Mouse (Mus musculus): ENCODE data around the gene Fam160b1. TPM values are rescaled to one million over a fixed set of nuclear protein-coding genes. Genes with fewer than 3 reads are reported as not detected.

The Fam160b1 gene
- total RNA-seq, 2 experiments from 2014 or later: 10.5 to 11.1 TPM

DNA sequence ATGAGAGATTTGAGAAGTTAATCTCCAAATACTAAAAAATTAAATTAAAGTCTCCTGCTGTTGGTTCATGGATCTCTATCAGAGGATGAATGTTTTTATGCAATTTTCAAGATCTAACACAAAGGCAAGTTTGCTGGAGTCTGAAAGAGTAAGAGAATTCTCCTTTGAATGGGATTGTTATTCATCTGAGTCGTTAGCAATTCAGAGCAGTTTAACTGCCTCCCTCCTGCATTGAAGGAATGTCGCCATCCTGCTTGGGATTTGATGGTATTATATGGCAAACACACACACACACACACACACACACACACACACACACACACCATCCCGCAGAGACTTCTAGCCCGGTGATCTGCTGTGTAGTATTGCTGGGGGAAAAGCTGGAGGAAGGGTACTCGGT, 6.1 kb downstream of the Fam160b1 start:
- no peak for DNase-seq

DNA sequence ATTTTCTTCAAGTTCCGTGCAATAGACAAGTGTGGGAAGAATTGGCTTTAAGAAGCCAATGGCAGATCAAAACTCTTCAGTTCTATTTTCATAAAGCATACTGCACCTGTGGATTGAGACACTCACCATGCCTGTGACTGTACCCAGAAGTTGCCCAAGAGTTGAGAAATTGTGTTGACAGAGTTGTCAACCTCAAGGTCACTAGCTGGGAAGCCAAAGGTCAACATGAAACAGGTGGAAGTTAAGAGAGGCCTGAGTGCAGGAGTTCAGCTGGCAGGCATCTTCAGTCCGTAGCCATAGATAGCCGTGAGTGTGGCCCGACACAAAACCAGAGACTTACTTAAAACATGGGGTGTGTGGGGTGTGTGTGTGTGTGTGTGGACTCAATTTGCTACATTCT, 6.7 kb downstream of the Fam160b1 start:
- DNase-seq: peak in 1 of 2 experiments; percentile 22

DNA sequence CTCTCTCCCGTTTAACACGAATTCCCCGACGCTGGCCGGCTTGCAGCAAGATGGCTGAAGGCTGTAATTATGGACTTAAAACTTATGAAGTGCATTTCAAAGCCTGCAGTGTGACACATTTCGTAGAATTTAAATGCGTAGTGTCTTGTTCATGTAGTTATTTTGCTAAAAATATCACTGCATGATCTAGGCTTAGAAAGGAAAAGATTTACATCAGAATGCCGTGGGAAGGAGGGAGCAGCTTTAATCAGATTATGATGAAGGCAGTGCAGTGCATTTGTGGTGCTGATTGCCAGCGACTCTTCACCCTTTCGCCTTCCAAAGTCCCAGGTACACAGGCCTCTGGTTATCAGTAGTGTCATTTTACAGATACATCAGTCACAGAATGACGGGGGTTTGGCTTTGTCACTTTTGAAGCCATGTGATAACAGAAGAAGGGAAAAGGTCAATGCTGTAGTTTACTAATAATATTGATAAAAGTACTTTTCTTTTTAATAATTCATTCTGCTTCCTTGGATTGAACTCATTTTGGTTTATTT, 7.4 kb downstream of the Fam160b1 start:
- DNase-seq: no peak

DNA sequence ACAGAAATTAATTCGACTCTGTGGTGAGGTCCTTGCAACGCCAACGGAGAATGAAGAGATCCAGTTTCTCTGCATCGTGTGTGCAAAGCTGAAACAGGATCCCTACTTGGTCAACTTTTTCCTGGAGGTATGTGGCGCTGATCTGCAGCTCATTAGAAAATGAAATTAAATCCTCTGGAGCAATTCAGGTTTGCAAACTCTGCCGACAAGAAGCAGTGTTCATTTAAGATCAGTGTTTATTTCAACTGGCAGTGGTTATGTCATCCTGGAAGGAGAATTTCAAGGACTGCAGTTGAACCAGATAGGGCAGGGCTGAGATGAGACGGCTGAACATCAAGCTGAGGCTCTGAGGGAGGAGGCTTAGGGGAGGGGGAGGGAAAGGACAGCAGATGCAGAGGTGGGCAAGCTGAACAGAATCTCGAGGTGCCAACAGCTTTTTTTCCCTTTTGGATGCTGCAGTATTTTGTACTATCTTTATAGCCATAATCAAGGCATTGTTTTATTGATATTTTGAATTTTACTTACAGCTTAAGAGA, 12.9 kb downstream of the Fam160b1 start:
- DNase-seq: no peak

DNA sequence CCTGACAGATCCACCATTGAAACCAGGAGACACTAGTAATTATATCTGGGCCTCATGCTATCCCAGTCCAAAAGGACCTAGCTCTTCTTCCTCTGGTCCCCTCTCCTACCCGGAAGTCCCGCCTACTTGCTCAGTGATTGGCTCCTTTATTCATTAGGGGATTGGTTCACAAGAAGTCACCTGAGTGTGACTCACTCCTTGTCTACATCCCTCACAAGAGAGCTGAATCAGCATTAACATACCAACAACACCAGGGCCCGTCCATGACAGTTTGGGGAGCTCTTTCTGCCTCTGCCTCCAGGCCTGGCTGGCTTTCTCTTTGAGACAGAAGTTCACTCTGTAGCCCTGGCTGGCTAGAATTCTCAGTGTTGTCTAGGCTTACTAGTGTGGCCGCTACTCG, 14.7 kb downstream of the Fam160b1 start:
- DNase-seq: no peak

DNA sequence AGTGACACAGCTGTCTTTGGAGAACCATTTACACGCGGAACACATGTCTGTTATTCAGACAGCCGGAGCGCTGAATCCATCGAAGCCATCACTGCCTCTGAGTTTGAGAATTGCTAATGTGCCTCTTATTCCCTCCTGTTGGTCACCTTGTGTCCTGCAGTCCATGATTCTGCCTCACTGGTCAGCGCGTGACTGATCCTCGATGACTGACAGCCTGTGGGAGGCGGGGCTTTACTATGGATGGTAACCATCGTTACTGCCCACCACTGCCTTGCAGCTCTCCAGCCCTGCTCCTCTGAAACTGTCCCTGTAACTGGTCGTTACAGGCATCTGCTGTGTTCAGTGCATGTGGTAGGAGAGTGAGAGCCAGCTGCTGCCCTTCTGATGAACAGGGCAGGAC, 15.3 kb downstream of the Fam160b1 start:
- no peak for DNase-seq

DNA sequence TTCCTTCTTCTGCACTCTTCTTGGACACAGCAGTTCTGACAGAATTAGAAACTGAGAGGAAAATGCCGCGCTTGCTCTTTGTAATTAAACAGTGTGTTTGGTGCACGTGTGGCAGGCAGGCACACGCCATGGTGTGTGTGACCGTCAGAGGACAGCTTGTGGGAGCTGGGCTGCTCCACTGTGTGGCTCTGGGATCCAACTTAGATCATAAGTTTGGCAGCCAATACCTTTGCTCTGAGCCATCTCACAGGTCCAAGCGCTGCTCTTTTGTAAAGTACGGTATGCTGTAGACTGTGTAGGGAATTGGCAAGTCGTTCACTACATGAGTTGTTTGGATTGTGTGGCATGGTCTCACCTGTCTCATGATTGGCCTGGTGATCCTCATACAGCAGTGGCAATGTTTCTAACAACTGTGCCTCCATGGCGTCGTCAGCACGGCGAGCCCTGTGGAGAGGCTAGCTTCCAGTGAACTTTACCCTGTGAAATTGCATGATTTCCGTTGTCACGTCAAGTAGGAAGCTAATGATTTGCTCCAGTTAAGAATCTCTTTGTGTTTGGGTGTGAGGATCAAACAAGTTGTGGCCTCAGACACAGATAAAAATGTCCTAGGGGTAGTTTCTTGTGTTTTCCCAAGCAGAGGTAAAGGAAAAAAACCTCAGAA, 16.7 kb downstream of the Fam160b1 start:
- DNase-seq: no peak

DNA sequence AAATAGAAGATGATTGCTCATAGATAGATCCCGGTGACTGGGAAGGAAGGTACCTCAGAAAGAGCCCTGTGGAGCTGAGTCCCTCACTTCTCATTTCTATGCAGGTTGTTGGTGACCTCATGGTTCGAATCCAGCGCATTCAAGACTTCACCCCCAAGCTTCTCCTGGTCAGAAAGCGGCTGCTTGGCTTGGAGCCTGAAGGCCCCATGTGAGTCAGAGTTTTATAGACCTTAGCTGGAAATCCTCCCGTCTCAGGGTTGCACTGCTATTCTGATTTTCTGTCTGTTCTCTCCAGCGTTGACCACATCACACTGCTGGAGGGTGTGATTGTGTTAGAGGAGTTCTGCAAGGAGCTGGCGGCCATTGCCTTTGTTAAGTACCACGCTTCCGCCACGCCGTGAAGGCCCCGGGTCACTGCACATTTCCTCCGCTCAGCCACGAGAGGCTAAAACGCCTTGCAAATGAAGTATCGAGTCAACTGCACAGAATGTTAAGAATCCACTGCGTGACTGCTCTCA, 25.8 kb downstream of the Fam160b1 start:
- no peak for DNase-seq

DNA sequence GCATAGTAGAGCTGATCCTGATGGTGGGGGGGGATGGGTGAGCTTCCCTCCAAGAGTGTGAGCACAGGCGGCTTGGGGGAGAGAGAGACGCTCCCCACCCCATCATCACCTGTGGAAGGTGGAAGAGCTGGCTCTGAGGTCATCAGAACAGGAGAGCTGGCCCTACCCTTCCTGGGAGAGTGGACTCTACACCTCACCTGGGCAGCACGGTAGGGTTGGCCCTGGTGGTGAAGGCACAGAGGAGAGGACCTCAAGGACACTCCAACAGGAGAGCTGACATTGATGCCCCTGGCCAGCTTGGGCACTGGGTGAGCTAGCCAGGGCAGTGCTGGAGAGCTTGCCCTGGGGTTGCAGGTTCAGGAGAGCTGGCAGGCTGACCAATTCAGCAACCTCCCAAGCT, 31.1 kb downstream of the Fam160b1 start:
- no peak for DNase-seq

DNA sequence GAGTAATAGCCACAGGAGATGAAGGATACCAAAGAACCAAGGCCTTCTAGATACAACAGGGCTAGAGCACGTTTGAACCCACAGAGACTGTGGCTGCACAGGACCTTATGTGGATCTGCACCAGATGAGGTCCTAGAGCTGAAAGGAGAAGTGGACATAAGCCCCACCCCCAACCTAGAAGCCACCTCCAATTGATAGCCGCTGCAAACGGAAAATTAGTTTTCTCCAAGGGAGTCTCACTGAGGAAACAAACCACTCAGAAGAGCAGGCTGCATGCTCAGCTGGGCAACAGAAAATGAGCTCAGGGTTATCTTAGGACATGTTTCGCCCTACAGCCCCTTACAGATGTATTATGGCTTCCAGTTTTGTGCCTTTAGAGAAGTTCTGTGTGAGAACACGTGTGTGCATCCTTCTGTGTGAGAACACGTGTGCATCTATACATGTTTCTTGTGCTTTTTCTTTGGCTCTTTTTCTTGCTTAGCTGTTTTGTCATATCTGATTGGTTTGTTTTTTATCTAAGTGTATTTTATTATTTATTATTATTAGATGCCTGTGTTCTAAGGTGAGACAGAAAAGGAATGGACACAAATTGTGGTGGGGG, 33.0 kb downstream of the Fam160b1 start:
- no peak for DNase-seq

DNA sequence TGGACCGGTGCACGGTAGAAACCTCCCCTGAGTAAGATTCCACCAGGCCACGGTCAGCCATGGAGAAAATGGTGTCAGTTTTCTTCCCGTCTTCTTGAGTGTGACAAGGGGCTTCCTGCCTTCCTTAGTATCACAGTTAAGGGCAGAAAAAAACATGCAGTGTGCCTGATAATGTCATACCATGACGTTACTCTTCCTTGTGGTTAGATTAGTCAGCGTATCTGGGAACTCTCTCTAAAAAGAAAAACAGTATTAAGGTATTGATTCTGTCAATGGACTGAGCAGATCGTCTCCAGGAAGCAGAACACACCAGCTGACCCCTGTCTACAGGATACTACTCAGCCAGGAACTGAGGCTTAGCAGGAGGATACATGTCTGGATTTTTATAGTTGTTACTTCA, 36.1 kb downstream of the Fam160b1 start:
- no peak for DNase-seq

DNA sequence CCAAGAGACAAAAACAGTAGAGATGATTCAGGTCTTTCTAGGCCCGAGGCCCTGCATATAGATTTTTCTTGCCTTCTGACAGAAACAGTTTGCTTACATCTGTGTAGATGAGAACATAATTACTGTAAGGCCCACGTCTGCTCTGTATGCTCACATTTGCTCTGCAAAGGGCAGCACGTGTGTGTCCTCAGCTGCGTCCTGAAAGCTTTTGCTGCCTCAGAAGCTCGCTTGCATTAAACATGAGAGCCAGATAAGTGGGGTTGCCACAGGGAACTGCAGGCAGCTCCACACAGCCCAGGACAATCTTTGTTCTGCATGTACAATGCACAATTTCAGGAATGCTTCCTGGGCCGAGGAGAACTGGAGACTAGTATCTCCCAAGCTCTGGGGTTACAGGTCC, 41.9 kb downstream of the Fam160b1 start:
- no peak for DNase-seq

DNA sequence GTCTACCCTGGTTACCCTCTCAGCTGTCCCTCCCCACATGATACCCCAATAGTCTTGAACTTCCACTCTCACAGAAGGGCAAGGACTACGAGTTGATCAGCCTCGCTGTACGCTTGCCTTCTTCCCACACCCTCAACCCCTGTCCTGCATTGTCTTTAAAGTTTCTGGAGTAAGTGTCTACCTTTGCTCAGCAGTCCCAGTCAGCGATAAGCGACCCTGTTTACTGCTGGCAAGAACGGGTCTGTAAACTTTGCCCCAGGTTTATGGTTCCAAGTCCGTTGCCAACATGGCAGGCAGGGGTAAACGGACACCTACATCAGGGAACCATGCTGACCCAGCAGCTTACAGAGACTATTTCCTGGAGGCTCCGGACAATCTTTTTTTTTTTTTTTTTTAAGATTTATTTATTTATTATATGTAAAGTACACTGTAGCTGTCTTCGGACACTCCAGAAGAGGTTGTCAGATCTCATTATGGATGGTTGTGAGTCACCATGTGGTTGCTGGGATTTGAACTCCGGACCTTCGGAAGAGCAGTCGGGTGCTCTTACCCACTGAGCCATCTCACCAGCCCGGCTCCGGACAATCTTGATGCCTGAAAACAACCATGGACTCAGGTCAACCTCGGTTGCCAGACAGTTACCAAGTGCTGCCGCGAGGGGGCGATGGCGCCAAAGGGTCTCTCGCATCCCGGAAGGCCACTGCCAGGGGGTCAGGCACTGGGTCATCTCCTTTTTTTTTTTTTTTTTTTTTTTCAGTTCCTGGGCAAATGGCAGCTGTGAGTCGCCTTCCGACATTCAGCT, 43.4 kb downstream of the Fam160b1 start:
- peak; percentile 83 to 91 for DNase-seq

DNA sequence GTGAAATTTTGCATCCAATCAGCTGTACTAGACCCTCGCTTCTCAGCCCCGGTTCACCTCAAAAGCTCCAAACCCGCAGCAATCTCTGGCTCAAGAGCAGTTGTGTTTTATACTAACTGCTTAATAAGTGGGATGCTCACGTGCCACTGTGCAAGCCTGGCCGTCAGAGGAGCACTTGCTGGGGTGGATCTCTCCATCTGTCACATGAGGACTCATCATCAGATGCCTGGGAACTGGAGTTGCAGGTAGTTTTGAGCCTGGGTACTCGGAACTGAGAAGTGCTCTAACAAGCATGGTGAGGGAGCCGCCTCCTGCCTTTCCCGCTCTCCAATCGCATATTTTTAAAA, 44.0 kb downstream of the Fam160b1 start:
- no peak for DNase-seq

DNA sequence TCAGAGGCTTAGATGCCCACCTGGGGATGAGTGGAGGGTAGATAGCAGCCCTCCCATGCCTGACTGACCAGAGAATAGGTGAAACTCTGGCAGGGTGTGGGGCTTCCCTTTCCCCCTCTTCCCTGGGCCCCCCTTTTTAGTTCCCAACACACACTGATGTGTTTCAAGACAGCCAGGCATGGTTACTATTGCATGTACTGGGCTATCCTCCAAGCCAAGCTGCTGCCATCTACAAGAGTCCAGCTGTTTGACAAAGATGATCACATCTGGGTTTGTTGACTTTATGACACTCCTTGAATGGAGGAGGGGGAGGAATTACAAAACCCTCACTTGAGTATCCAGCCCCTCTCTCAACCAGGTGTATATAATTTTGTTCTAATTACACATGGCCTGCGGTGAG, 47.5 kb downstream of the Fam160b1 start:
- DNase-seq: no peak

DNA sequence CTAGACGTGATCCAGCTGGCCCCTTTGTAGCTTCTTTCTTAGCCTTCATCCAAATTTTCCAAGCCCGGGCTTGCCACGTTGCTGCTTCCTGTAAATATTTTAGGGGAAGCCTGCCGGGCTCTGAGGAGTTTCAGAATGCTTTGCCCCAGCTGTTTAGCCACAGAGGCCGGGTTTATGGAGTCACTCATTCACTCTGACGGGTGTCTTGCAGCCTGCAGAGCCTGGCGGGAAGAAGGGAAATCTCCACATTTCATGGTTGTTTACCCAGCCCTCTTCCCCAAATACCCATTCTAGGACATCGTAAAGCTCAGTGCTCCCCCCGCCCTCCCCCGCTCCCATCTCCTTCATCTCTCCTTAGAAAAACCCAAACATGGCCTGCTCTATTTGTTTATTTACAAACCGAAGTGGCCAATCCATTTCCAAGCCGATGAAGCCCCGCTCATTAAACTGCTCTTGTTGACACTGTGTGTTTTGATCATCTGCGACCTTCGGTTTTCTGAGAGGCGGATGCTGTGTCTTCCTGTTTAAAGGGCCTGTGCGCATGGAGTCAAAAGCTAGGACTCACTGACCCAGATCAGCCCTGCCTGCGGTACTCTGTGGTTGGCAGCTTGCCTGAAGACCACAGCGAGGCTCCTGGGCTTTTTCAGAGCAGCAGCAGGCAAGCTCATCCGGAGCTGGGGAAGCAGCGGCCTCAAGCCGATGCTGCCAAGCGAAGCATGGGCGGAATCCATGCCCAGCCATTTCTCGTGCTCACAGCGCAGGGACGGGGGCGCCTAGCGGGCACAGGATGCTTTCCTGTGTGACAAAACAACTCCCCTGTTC, 51.1 kb downstream of the Fam160b1 start:
- peak; percentile 75 to 85 for DNase-seq

DNA sequence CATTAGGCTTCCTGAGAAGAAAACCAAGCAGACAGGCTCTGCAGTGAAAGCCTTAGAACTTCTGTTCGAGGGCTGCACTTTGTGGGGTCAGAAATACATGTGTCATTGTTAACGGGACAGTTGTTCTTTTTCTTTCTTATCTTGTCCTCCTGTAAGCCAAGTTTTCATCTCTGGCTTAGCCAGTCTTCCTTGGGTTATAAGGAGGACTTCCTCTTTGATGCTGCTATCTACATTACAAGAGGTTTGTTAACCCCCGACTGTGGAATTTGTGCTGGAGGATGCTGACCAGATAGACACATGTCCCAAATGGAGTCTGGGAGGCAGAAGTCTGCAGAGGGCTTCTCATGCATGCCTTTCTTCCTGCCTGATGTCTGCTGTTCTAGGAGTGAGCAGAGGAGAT, 52.7 kb downstream of the Fam160b1 start:
- DNase-seq: no peak

DNA sequence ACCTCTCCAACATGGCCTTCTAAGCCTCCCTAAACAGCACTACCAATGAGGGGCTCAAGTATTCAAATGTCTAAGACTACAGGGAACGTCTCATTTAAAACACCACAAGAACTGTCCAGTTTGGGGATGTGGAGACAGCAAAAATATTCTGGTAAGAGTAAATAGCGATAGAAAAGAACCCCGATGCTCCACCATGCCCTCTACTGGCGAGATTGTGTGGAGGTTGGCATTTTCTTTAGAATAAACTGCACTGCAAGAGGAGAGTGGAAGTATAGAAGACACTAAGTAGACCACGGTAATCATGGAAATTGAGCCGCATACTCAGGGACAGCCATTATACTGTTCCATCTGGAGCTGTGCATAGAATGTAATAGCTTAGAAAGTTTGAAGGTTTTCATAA, 53.4 kb downstream of the Fam160b1 start:
- DNase-seq: no peak

DNA sequence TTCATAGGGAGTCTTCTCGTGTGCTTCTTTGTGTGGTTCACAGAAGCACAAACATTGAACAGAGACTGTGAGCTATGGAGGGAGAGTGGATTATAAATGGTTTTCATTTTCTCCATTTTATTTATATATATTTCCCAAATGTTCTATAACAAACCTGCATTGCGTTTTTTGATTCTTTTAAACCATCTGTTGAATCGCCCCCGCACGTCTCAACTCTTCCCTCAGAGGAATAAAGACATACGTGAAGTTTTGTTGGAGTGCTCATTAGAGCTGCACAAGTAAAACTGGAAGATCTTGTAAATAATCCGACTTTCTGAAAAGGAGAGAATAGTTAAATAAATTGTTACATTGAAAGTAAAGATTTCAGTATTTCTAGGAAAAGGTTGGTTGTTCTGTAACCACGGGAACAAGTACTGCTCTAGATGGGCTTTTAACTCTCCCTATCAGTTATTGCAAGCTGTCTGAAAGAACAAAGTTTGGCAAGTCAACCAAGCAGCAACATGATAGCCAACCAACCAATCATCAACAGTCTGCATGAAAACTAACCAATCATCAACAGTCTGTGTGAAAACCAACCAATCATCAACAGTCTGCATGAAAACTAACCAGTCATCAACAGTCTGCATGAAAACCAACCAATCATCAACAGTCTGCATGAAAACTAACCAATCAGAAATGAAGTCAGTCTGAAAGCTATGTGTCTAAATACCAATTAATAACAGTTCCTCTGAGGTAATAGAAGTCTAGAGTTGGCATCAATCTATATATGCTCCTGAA, 54.7 kb downstream of the Fam160b1 start:
- no peak for DNase-seq

DNA sequence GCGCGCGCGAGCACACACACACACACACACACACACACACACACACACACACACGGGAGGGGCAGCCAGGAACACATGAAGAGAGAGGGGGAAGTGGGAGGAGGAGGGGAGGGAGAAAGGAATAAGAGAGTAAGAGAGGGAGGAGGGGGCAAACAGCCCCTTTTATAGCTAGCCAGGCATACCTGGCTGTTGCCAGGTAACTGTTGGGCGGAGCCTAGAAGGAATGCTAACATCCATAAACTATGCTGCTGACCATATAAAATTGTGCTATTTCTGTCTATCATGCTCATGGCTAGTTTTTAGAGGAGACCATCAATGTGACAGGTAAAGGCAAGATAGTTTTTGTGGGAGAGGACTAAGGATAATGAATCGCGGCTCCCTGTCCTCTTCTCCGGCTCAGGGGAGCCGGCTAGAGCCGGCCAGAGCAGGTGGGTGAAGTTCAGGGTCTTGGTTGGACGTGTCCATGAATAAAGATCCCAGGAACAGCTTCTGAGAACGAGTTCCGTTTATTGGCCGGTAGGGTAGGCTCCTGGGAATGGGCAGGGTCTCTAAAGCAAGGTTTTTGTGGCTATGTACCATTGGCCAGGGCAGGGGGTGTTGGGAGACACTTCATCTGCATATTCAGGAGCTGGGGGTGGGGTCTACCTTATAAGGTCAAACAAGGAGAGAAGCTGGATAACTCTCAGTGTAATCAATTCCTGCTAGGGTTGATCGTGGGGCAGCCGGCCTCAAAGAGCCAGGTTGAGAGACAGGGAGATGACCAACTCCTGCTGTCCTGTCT, 57.5 kb downstream of the Fam160b1 start:
- DNase-seq: no peak
